Mouse (Mus musculus) left cerebral cortex, postnatal 25 days (tissue): Measurements from ENCODE around the gene Gm17018. TPM values are rescaled to one million over a fixed set of nuclear protein-coding genes. Genes with fewer than 3 reads are reported as not detected.

Experiments
- DNase-seq, 2 experiments: peaks; one replicate each; pipeline ENCODE4 v3.0.0; 2022; ENCODE audit warnings: low spot score in 2 of 2, mixed read lengths in 1 of 2
- intact Hi-C: fragments of 180-260 bp; cut with DNase I; formaldehyde crosslinking; loops from one replicate; pipeline ENCODE4 v1.15.1; 2025
- total RNA-seq, 2 experiments: library from RNA; stranded (reverse); gene quantifications; 2 replicates each; pipeline ENCODE4 v1.2.3; 2021

Gene Gm17018
- 10 to 100 TPM; 70.4 to 71.2 TPM for total RNA-seq

DNA sequence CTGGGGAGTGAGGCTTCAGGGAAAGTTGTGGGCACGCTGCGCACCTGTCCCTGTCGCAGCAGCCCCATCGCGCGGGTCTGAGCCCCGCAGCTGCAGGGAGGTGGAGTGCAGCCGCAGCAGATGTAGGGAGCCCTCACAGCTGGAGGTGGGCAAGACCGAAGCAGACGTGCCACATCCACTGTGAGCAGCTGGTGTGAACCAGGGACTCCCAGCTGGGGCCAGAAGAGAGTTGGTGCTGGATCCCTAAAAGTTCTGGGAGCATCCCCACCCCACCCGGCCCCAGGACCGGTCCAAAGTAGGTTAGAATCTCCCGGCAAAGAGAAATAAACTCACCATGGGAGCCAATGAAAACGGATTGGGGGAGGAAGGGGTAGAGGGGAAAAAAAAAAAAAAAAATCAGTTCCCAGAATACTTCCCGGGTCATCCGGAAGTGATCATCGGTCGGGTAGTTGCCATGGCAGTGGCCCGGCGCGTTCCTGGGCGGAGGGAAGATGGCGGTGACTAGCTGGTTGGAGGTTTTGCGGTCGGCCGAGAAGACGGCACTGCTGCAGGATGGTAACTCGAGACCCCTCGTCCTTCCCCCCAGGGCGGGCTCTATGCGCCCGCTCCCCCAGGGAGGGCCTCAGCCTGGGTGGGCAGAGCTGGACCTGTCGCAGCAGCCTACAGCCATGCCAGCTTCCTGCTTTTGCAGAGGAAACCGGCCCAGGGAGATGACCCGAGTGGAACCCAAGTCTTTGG, at the start of gene Gm17018, which contains the start of gene Poll:
Gene Gm17018 (plus strand): TSS at position 463 of the 738 bp plus-strand sequence.
Gene Poll (minus strand): TSS at position 379 of the 738 bp plus-strand sequence.
- peak; percentile 83 to 91 for DNase-seq
- intact Hi-C loops = no loop called here

DNA sequence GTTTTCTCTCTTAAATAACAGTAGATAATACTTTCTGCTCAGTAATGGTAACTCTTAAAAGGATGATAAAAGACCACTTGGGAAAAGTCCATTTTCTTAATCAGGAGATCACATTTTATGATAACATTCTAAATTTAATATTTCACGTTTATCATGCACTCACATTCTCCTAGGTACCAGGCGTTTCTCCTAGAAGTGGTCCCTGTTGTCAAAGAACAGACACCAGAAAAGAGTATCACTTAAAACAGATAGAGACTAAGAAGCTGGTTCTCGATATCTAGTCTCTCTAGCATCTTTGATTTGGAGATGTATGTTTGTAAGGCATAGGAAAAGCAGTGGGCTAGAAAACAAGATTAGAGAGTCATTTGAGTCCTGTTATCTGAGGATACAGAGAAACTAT, 49.7 kb upstream of the Gm17018 start:
- intact Hi-C loops = no loop called here
- DNase-seq = no peak

DNA sequence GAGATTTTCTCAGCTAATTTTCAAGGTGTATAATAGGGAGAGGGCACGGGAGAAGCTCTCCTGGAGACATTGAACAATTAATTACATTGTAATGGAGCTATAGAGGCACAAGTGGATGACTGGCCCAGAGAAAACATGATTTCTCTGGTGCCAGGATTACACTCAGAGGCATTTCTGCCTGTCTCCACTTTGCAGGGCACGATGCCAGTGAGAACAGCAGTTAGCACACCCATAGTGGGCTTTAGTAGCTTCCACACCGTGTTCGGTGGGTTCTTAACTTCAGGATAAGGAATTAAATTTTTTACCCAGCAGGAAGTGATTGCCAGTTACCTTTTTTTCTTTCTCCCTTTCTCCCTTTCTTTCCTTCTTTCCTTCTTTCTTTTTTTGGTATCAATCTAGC, 49.0 kb upstream of the Gm17018 start:
- intact Hi-C loops = no loop called here
- DNase-seq = no peak

DNA sequence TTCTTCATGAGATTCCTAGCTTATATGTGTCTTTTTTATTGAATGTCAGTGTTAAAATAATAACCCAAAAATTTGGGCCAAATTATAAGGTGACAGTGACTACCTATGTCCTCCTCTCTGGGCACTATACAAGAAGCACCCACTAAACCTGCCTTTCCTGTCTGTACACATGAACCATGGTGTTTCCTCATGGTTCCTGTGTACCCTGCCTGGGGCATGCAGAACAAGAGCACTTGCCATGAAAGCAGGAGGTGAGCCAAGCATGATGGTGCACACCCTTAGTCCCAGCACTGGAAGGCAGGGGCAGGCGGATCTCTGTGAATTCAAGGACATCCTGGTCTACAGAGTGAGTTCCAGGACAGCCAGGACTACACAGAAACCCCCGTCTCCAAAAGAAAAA, 45.1 kb upstream of the Gm17018 start:
- intact Hi-C loops = no loop called here
- no peak for DNase-seq

DNA sequence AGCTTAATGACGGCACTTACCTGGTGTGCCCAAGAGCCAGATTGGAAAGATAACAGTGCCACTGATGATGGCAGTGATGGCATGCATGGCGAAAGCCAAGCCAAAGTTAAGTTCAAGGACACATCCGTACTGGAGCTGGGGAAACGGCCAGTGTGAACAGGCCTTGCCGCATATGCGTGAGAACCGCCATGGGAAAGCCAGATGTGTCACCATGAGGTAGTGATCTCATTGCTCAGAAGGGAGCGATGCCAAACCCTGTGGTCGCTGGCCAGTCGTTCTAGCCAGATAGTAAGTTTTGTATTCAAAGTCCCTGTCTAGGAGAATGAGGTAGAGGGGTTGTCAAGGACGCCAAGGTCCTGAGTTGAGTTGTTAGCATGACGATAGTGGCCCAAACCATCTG, 44.2 kb upstream of the Gm17018 start:
- no peak for DNase-seq
- intact Hi-C loops = no loop called here

DNA sequence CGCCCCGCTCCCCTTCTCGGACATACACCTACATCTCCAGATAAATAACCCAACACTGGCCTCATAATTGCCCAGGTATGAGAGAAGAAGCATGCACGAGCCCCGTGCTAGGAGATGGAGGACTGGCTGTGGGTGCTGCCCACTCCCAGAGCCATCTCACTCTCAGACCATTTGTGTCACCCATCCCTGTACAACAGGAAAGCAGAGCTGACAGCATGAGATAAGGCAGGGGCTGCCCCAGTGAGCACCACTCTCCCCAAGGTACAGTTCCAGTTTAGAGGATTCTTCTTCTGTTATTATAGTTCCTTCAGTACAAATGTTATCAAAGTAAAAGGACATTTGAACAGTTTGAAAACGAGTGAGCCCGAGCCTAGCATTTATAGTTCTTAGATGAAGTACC, 33.0 kb upstream of the Gm17018 start:
- intact Hi-C loops = no loop called here
- DNase-seq = no peak

DNA sequence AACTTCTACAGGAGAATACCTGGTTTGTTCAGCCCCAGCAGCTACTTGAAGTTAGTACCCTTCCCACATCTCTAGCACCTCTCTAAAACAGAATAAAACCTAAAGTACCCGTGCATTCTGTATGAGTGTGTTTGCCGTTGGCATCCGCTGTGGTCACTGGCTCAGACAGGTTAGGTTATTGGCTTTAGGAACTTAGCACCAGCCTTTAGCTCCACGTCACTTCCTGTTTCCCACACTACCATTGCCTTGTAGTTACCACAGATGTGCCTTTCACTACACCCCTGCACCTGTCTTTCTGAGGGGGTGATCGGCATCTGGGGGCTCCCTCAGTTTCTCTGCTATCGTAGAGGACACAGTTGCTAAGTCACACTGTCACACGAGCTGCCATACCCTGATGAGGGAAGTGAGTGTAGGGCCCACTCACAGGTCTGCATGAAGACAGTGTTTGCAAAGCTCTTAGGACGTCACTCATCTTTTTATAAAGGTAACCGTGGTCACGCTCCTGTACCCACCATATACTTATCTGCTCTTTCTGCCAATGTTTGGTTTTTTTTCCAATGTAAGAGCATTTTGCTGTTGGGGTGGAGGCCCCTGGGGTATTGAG, 32.4 kb upstream of the Gm17018 start:
- no peak for DNase-seq
- intact Hi-C loops = no loop called here

DNA sequence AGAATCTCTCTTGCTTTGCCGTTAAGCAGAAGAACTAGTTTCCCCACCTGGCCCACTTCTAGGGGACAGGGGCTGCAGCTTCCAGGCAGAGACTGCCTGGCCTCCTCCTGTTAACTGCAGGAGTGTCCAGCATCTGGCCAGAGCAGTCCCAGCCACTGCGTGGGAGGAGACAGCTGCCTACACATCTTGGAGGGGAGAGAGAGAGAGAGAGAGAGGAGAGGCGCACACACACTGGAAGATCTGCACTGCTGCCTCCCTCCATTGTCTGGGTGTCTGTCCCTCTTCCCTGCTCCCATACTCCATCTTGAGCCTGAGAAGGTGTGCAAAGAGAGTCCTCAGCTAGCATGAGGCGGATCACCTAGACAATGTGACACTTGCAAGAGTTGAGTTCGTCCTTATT, 31.1 kb upstream of the Gm17018 start:
- DNase-seq = no peak
- intact Hi-C loops = no loop called here

DNA sequence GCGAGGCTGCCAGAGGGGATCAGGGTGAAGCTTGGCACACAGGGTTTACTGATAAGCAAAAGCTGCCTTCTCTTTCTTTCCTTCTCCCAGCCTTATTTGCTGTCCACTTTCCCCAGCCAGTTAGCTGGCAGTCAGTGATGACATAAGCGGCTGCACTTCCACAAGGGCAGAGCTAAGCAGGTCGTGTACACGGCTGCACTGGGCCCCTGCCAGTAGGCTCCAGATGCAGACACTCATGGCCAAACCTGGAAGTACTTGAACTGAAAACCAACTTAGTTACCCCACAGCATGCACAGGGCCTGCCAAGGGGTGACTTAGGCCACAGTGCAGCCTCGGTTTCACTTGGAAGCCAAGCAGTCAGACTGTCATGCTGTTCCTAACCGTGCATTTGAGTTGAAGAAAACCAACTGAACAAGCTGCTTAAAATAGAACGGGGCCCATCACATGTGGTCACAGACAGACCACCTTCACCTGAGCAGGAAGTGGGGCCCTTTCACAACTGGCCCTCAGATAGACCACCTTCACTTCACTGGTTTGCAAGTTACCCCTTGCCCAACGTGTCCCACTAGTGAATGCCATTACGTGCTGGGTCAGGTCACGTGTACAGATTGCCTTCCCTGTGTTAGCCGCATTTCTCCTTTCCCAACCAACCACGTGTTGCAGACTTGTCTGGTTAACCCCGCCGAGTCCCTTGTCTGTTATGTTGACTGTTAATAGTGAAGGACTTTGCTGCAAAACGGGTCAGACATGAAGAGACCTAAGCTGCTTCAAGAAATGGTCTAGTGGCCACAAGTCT, 30.0 kb upstream of the Gm17018 start:
- intact Hi-C loops = no loop called here

DNA sequence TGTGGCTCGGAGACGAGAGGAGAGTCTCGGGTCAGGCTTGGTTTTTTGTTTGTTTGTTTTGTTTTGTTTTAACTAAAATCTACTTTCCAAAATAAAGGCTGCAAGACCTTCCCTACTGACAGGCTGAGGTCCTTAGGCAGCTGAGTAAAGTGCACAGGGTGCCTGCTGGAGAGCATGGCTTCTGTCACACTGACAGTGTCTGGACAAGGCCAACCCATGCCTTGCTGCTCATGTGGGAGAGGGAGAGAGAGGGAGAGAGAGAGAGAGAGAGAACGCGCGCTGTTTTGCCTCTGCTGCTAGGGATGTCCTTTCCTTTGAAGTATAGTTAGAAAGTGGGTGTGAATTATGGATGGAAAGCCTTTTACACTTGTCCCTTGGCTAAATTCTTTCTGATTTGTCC, 28.9 kb upstream of the Gm17018 start:
- intact Hi-C loops = no loop called here
- no peak for DNase-seq

More for the DNA sequence above, 30.0 kb upstream of the Gm17018 start:
- no peak for DNase-seq

DNA sequence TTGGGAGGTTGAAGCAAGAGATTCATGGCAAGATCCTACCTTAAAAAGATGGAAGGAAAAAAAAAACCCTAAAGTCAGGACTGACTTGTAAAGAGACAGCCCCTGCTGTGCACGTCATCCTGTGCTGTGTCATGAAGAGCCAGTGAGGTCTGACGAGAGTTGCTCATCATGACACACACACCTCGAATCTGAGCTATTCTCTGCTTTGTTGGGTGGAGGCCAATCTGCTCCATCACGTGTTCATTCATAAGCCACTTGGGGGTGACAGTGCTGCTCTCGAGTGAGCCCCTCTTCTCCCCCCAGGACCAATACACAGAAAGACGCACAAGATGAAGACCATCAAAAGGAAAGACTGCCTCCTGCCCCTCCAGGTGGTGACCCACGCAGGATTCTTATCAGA, 26.8 kb upstream of the Gm17018 start:
- no peak for DNase-seq
- intact Hi-C loops = no loop called here

DNA sequence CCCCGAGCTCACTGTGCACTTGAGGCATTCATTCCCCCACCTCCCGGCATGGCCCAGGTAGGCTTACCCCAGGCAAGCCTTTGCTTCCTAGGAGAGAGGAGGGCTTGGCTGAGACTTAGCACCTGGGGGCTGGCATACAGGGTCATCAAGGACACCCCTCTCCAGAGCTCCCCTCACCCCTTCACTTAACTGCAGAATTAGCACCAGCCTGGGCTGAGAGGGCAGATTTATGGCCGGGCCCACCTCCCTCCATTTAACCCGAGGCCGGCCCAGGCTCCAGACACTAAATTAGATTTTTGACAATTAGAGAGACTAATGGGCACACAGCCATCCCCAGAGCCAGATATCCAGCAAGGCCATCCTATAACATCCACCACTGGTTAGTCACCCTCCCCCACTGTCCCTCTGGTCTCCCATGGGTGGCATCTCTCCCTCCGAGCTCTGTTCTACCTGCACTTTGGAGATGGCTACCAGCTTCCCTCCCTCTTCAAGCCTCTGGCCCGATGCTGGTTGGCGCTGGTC, 25.1 kb upstream of the Gm17018 start:
- intact Hi-C loops = no loop called here

DNA sequence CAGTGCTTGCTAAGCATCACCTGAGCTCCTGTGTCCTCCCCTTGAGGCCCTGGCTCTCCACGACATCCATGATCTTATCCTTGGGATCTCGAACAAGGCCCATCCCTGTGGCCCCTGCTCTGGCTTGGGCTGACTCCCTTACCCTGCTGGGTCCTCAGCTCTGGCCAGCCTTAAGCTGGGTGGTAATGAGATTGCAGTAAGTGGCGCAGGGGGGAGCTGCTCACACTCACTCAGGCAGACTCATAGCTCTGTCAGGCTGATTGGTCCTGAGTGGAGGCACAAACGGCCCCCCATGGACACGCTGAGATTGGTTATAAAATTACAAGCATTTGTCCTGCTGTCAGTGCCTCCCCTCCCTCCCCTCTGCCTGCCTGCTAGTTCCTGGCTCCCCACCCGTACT, 24.5 kb upstream of the Gm17018 start:
- DNase-seq = no peak
- intact Hi-C loops = no loop called here

More for the DNA sequence above, 25.1 kb upstream of the Gm17018 start:
- DNase-seq = no peak

DNA sequence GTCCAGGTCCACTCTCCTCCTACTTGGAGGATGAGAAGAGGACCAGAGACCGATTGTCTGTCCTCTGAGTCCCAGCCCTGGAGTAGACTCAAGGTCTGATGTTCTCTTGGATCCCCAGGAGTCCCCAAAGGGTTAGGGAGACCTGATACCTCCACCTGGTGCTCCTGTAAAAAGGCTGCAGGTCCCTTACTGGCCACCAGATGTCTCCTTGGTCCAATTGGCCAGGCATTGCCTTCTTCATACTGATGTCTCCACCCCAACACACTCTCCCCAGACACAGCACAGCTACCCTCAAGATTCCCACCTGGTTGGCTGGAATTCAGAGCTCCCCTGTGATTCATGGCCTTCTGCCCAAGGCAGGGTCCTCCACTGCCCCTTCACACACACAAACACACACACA, 22.9 kb upstream of the Gm17018 start:
- intact Hi-C loops = no loop called here
- peak; percentile 45 to 58 for DNase-seq

DNA sequence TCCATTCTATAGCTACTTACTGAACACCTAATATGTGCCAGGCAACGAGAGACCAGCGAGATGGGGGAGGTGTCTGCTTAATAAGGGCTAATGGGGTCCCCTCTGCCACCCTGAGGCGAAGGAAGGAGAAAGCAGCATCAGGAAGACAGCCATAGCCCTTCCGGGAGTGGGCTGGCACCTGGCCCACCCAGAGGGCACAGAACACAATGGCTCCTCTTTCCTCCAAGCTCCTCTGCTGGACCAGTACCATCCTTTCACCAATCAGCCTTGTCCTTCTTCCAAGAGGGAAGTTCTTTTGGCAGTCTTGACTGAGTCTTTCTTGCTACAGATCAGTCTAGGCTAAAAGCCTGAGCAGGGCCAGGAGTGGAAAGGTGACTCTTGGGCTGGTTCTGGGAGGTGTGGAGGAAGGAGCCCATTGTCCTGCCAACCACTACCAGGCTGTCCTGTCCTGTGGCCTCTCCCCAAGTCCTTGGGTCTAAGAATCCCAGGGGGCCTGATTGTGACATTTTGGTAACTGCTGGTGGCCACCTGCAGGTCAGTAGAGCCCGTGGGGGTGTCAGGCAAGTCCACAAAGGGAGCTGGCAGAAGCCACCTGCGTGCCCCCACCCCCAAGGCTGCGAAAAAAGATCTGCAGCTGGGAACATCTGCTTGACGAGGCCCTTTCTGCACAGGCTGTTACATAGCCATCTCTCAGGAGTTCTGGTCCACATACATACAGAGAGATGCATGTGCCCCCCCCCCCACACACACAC, 19.6 kb upstream of the Gm17018 start:
- peak in 1 of 2 experiments; percentile 36 for DNase-seq
- intact Hi-C loops = loop anchor here (5.0 kb wide), 2 partner anchors 54 to 239 kb away; no protein-coding TSS in a partner anchor

DNA sequence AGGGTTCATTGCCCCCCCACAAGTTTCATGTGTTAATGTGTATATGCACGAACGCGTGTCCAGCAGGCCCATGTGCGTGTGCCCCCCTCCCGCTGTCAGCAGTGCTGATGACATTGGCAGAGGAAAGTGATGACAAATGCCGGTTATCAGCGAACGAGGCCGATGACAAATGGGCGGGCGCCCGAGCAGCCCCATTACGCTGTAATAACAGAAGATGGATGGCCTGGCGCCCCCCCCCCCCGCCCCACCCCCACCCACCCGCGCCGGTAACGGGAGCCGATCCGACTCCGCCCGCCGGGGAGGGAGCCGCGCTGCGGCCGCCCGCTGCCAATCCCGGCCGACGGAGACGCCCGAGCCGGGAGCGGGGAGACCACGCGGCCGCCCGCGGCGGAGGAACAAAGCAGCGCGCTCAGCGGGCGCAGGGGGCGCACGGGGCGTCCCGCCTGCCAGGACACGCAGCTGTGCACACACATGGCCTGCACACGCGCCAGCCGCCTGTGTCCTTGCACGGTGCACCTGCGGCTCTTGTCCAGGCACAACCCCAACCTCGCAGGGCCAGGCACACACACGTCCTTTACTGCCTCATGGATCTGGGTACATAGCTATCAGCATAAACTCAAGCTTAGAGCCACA, 18.9 kb upstream of the Gm17018 start:
- peak; percentile 43 to 63 for DNase-seq
- intact Hi-C loops = loop anchor here (5.0 kb wide), 2 partner anchors 54 to 239 kb away; no protein-coding TSS in a partner anchor

DNA sequence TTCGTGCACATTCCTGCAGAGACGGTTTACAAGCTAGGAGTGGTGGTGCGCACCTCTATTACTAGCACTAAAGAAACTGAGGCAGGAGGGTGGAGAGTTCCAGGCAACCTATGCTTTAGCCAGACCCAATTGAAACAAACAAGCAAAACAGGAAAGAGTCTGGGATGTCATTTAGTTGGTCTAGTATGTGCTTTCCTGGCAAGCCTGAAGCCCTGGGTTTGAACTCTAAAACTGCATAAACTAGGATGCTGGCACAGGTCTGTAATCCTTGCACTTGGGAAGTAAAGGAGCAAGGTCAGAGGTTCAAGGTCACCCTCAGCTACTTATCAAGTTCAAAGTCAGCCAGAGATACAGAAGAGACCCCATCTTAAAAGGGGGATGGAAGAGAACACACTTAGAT, 18.4 kb upstream of the Gm17018 start:
- DNase-seq = no peak

DNA sequence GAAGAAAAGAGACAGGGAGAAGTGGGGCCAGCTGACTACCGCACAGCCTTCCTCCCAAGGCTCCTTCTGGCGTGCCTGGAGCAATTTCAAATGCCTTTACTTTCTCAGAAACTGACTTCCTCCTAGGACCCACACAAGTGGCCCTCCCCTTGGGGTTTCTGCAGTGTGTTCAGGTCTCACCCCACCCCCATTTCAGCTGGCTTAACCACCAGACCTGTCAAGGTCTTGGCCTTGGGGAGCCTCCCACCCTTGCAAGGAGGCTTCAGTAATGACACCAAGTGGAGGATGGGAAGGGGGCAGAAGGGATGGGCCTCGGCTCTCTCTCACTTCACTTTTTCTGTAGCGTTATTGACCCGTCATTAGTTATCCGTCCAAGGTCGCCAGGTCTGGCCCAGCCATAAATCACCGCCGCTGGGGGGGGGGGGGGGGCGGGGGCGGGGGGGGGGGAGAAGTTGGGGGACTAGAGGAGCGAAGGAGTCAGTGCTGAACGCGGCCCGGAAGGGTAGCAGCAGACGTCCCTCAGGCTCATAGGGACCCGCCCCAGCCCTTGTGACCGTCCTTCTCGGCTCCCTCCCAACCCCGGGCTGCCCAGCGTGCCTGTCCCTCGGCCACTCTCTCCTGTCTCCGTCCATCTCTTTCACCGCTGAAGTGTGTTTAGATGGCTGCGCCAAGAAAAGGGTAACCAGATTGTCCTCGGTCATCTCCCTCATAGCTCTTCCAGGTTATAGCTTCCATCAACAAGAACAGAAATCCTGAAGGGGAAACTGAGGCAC, 16.1 kb upstream of the Gm17018 start:
- intact Hi-C loops = loop anchor here (5.0 kb wide), 2 partner anchors 57 to 242 kb away; no protein-coding TSS in a partner anchor
- no peak for DNase-seq

More for the DNA sequence above, 18.4 kb upstream of the Gm17018 start:
- intact Hi-C loops = loop anchor here (5.0 kb wide), 2 partner anchors 55 to 240 kb away; no protein-coding TSS in a partner anchor
